12 mouse cellular contexts compared by ENCODE assay signal in genomic region chr2:121416356-121416755, GRCm38 (mm10). TPM values are rescaled to one million over a fixed set of nuclear protein-coding genes. Genes with fewer than 3 reads are reported as not detected.
DNase-seq lines count a peak whose midpoint lies in the region; ATAC-seq and TF ChIP-seq lines count a peak whose summit lies in the region.
"Had no signal": no experiment of that assay in that cellular context is flagged by ENCODE, and none has a peak within 500 bp of the region (broad histone marks: within the 10 kb centered on the region; RNA-seq: fewer than 3 reads in every experiment).

No protein-coding gene starts in this region.

- no peaks in the 10 kb centered on the region for H3K27me3 ChIP-seq in lung, embryonic 15.5 days
- no peaks in the 10 kb centered on the region for H3K27me3 ChIP-seq in midbrain, embryonic 14.5 days (ENCODE audit: control insufficient read depth, insufficient read depth, low read length)
- H3K27me3 ChIP-seq in kidney, adult 2 months (replicated peaks; ENCODE audit: control insufficient read depth, insufficient read depth, low read length): no peaks in the 10 kb centered on the region

- TF ChIP-seq CTCF in gastrocnemius, adult 2 months (IDR thresholded peaks at IDR 0.05): no peak
- TF ChIP-seq CTCF in kidney, adult 2 months (conservative IDR thresholded peaks at IDR 0.05; ENCODE audit: insufficient read depth, insufficient read length, low read depth, low read length): no peak

- H3K4me1 ChIP-seq in lung, embryonic 15.5 days: peaks cover 26% of the 10 kb centered on the region
- peaks cover 20% of the 10 kb centered on the region for H3K4me1 ChIP-seq in midbrain, embryonic 14.5 days (ENCODE audit: control insufficient read depth, insufficient read depth, low read length)
- H3K4me1 ChIP-seq in kidney, adult 2 months (ENCODE audit: control insufficient read depth, insufficient read depth, low read length): peaks cover 16% of the 10 kb centered on the region

- H3K27ac ChIP-seq in gastrocnemius, adult 2 months: no peak overlapping the region; the same call in 1 of the 2 replicates
- no peak overlapping the region for H3K27ac ChIP-seq in lung, embryonic 15.5 days
- no peak overlapping the region for H3K27ac ChIP-seq in midbrain, embryonic 14.5 days (replicated peaks; ENCODE audit: low read depth, low read length)
- no peak overlapping the region for H3K27ac ChIP-seq in kidney, adult 2 months (ENCODE audit: insufficient read depth, low read depth, low read length)

- no peak for ATAC-seq in lung, embryonic 15.5 days (ENCODE audit: borderline replicate concordance, extremely low read depth, low FRiP score, low TSS enrichment)
- ATAC-seq in midbrain, embryonic 14.5 days (ENCODE audit: low FRiP score, low TSS enrichment): no peak

- H3K4me3 ChIP-seq in gastrocnemius, adult 2 months: peak overlapping the region; percentile 86
- H3K4me3 ChIP-seq in lung, embryonic 15.5 days: no peak overlapping the region; the same call in 1 of the 2 replicates
- H3K4me3 ChIP-seq in midbrain, embryonic 14.5 days (replicated peaks; ENCODE audit: low read depth, low read length): no peak overlapping the region
- H3K4me3 ChIP-seq in kidney, adult 2 months (ENCODE audit: insufficient read depth, low read depth, low read length): no peak overlapping the region

- H3K4me2 ChIP-seq in lung, embryonic 15.5 days: peak overlapping the region; percentile 56
- H3K4me2 ChIP-seq in midbrain, embryonic 14.5 days (ENCODE audit: low read length): peak overlapping the region; percentile 22; the same call in 1 of the 2 replicates

- no peak for TF ChIP-seq POLR2A in kidney, adult 2 months (IDR thresholded peaks at IDR 0.05; ENCODE audit: low read depth, low read length)

- no peak overlapping the region for H3K9ac ChIP-seq in lung, embryonic 15.5 days
- no peak overlapping the region for H3K9ac ChIP-seq in midbrain, embryonic 14.5 days (replicated peaks; ENCODE audit: low read length)

- peaks cover 32% of the 10 kb centered on the region for H3K36me3 ChIP-seq in lung, embryonic 15.5 days
- H3K36me3 ChIP-seq in midbrain, embryonic 14.5 days (ENCODE audit: control insufficient read depth, insufficient read depth, low read length): peaks cover 33% of the 10 kb centered on the region
- H3K36me3 ChIP-seq in kidney, adult 2 months (ENCODE audit: control insufficient read depth, insufficient read depth, low read length): no peaks in the 10 kb centered on the region; the same call in 1 of the 2 replicates

- DNase-seq in gastrocnemius, adult 2 months: no peak
- no peak for DNase-seq in gastrocnemius, adult 8-10 months (ENCODE audit: low spot score in 2 of 2)
- no peak for DNase-seq in lung, postnatal 36 days
- peak; percentile 61 for DNase-seq in induced T-regulatory cell, adult 2 months (ENCODE audit: low read depth)
- DNase-seq in midbrain, embryonic 14.5 days: no peak
- DNase-seq in kidney, adult 2 months: no peak
- no peak for DNase-seq in urinary bladder, postnatal 36 days (ENCODE audit: low spot score in 2 of 2)
- DNase-seq: right cerebral cortex, postnatal 14 days; thymus, adult 18-20 months had no signal

- no peaks in the 10 kb centered on the region for H3K9me3 ChIP-seq in lung, embryonic 15.5 days
- H3K9me3 ChIP-seq in midbrain, embryonic 14.5 days (ENCODE audit: control insufficient read depth, low read length): no peaks in the 10 kb centered on the region

- intact Hi-C loops in gastrocnemius, adult 2 months (cut with DNase I): loop anchor here (2.0 kb wide), 1 partner anchor 30 kb away; no protein-coding TSS in a partner anchor

- WGBS in lung, embryonic 15.5 days: 79% methylated on average over 6 of the region's 6 CpGs
- WGBS in midbrain, embryonic 14.5 days: 95% methylated on average over 6 of the region's 6 CpGs
- 71% methylated on average over 6 of the region's 6 CpGs for WGBS in kidney, adult 2 months

RNA-seq across cellular contexts. Expression of gene Catsper2, which starts 2.8 kb away (rescaled TPM):
- 1 to 10 TPM; 1.6 to 2.8 TPM for total RNA-seq in gastrocnemius, adult 2 months (2021)
- total RNA-seq in gastrocnemius, adult 8-10 months (2022): 1 to 10 TPM; 1.4 to 3.1 (median 2.2) TPM
- polyA plus RNA-seq in lung, embryonic 15.5 days (2015; fragmentation: Nextera tagmentation; extraction: Ambion mirVana): 1.3 and 2.3 TPM in 2 replicates
- 2.9 and 4.5 TPM in 2 replicates for polyA plus RNA-seq in midbrain, embryonic 14.5 days (2014; fragmentation: Nextera tagmentation; extraction: Ambion mirVana)
- polyA plus RNA-seq in kidney, adult 2 months (2012; rRNA removed): 1.0 and 1.7 TPM in 2 replicates

RNA-seq across cellular contexts. Expression of gene Pdia3, which starts 2.8 kb away (rescaled TPM):
- 10 to 100 TPM; 34.1 to 46.9 TPM for total RNA-seq in gastrocnemius, adult 2 months (2021)
- total RNA-seq in gastrocnemius, adult 8-10 months (2022): 10 to 100 TPM; 24.3 to 35.0 (median 30.9) TPM
- polyA plus RNA-seq in lung, embryonic 15.5 days (2015; fragmentation: Nextera tagmentation; extraction: Ambion mirVana): 874 and 889 TPM in 2 replicates
- 238 and 249 TPM in 2 replicates for polyA plus RNA-seq in midbrain, embryonic 14.5 days (2014; fragmentation: Nextera tagmentation; extraction: Ambion mirVana)
- polyA plus RNA-seq in kidney, adult 2 months (2012; rRNA removed): 239 and 531 TPM in 2 replicates

RNA-seq across cellular contexts. Expression of gene Ell3, which starts 27.7 kb away (rescaled TPM):
- total RNA-seq in gastrocnemius, adult 2 months (2021): not detected
- total RNA-seq in gastrocnemius, adult 8-10 months (2022): not detected
- polyA plus RNA-seq in lung, embryonic 15.5 days (2015; fragmentation: Nextera tagmentation; extraction: Ambion mirVana): 10.0 and 10.1 TPM in 2 replicates
- polyA plus RNA-seq in midbrain, embryonic 14.5 days (2014; fragmentation: Nextera tagmentation; extraction: Ambion mirVana): 1.4 and 2.0 TPM in 2 replicates
- 17.2 and 17.8 TPM in 2 replicates for polyA plus RNA-seq in kidney, adult 2 months (2012; rRNA removed)
- total RNA-seq: left cerebral cortex, adult 8-10 months had no signal

RNA-seq across cellular contexts. Expression of gene Strc, which starts 29.4 kb away (rescaled TPM):
- under 1 TPM in 1 of 2 experiments, not detected in 1; 0.18 TPM for total RNA-seq in gastrocnemius, adult 2 months (2021)
- not detected for total RNA-seq in gastrocnemius, adult 8-10 months (2022)
- polyA plus RNA-seq in lung, embryonic 15.5 days (2015; fragmentation: Nextera tagmentation; extraction: Ambion mirVana): not detected in 2 replicates
- not detected in 2 replicates for polyA plus RNA-seq in midbrain, embryonic 14.5 days (2014; fragmentation: Nextera tagmentation; extraction: Ambion mirVana)
- polyA plus RNA-seq in kidney, adult 2 months (2012; rRNA removed): not detected in 2 replicates
- polyA plus RNA-seq: C2C12 had no signal

RNA-seq across cellular contexts. Expression of gene Serf2, which starts 32.6 kb away (rescaled TPM):
- total RNA-seq in gastrocnemius, adult 2 months (2021): 100 to 1,000 TPM; 286 to 358 TPM
- total RNA-seq in gastrocnemius, adult 8-10 months (2022): 100 to 1,000 TPM; 236 to 312 (median 279) TPM
- polyA plus RNA-seq in lung, embryonic 15.5 days (2015; fragmentation: Nextera tagmentation; extraction: Ambion mirVana): 430 and 452 TPM in 2 replicates
- 352 and 382 TPM in 2 replicates for polyA plus RNA-seq in midbrain, embryonic 14.5 days (2014; fragmentation: Nextera tagmentation; extraction: Ambion mirVana)
- polyA plus RNA-seq in kidney, adult 2 months (2012; rRNA removed): 392 and 400 TPM in 2 replicates
